Mouse (Mus musculus) heart, postnatal 10 days (tissue): ENCODE results near the gene Hk1. TPM values are rescaled to one million over a fixed set of nuclear protein-coding genes. Genes with fewer than 3 reads are reported as not detected.

Experiments
- DNase-seq, 2 experiments: peaks; one replicate each; pipeline ENCODE4 v3.0.0; 2021
- intact Hi-C: fragments of 180-260 bp; cut with DNase I; formaldehyde crosslinking; loops from one replicate; pipeline ENCODE4 v1.15.1; 2025
- total RNA-seq, 2 experiments: library from RNA; stranded (reverse); gene quantifications; 2 replicates each; pipeline ENCODE4 v1.2.3; 2021

The Hk1 gene
- 100 to 1,000 TPM; 167 to 178 TPM for total RNA-seq

DNA sequence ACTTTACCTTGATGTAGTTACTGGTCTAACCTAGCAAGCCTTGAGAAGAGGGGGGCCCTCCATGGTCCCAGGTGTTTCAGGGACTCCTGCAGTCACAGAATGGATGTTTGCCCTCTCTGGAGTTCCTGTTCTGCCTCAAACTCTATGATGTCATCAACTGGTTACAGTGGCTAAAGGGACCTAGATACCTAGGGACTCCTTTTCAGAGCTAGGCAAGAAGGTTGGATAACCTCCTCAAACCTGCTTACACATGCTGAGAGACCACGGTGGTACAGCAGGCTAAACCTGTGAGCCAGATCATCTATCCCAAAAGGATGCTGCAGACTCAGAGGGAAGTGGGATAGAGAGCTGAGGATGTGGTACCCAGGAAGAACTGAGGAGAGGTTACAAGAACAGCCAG is at the start of gene Hk1:
Hk1 (minus strand) TSS at position 101 of the 400 bp plus-strand sequence.
- no peak for DNase-seq
- intact Hi-C loops = loop anchor here (5.0 kb wide), 1 partner anchor 193 kb away; no protein-coding TSS in a partner anchor

DNA sequence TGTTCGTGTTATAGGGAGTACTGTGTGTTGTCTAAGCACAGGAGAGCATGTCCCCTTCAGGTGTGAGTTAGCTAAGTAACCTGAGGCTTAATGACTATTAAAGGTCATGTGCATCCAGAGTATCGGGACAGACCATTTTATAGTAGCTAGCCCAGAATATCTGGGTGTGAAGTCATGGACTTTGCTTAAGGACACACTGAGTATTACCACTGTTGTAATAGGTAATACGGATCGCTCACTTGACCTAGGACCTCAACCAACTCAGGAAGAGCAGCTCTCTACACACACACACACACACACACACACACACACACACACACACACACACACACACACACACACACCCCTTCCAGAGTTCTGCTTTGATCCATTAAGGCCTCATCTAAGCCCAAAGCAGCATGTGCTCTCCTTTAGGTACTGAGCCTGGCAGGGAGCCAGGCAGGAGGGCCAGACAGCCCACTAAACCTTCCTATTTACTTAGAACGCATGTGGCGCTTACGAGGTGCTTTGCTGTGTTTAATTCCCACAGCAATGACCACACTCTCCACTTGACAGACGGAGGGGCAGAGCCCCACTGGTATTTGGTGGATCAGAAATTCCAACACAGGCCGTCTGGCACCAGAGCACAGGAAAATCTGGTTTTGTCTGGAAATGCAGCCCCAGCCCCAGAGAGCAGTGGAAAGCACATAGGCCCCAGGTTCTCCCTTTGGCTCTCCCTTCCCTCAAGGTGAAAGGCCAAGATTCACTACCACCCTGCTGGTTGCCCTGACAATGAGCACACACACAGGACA is 45.6 kb upstream of the Hk1 start:
- no peak for DNase-seq
- intact Hi-C loops = no loop called here

DNA sequence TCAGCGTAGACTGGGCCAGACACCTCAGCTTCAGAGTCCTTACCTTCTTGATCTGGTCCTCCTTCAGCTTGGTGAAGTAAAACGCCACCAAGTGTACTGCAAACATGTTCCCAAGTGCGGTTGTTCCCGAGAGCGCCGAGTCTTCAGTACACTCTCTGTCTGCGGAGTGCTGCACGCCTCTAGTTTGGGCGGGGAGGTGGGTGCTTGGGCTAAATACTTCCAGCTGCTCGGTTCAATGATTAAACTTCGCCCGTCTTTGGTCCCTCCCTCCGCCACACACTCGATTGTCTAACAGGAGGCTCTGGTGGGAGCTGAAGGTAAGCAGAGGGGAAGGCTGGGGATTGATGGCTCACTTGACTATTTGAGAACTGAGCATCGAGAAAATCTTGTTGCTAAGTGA is 42.5 kb upstream of the Hk1 start, which contains the start of gene Hkdc1:
Hkdc1 (minus strand) TSS at position 237 of the 400 bp plus-strand sequence.
- intact Hi-C loops = no loop called here
- no peak for DNase-seq

DNA sequence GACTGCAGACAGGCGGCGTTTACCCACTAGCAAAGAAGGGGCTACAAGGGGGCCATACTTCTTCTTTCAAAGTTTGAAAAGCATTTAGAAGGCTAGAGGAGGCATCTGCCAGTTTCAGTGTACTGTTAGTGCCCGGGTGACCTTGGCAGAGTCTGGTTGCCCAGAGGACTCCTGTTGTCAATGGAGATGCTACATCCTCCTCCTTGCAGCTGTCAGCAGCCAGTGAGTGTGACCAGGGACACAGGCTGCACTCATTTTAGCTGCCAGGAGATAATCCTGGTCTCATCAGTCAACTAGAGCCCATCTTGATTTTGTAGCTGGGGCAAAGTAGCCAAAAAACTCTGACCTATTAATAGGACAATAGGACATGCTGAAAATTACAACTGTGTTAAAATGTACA is 41.4 kb upstream of the Hk1 start:
- DNase-seq = peak; percentile 15 to 27
- intact Hi-C loops = no loop called here

DNA sequence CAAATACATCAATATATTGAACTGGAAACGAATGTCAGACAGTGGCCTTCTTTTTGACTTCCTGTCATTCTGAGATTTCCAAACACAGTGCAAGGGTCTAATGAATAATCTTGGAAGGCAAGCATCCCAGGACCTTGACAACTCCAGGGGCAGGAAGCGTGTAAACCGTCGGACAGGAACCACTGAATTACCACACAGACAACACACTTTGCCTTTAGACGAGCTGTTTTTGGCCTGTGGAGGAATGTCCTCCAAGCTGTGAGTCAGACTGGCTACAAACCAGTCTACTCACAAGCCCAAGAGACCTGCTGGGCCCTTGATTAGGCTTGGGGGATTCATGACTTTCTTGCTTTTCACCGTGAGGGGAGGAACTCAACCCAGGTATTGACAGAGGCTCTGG is 40.7 kb upstream of the Hk1 start:
- intact Hi-C loops = no loop called here
- DNase-seq = no peak

DNA sequence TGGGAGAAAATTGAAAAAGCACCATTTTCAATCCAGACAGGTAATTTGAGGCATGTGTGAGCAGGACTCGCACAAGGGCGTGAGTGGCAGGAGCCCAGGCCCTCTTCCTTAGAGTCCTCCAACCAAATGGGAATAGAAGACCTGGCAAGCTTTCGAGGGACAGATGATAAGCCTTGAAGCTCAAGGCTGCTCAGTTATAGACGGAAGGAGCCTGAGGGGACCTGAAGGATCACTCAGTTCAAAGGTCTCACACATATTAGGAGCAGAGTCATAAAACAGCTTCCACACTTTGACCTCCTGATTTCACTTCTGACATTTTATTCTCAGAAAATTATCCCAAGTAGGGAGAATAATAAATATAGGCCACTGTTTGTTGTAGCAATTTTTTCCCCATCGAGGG is 39.7 kb upstream of the Hk1 start:
- no peak for DNase-seq
- intact Hi-C loops = no loop called here

DNA sequence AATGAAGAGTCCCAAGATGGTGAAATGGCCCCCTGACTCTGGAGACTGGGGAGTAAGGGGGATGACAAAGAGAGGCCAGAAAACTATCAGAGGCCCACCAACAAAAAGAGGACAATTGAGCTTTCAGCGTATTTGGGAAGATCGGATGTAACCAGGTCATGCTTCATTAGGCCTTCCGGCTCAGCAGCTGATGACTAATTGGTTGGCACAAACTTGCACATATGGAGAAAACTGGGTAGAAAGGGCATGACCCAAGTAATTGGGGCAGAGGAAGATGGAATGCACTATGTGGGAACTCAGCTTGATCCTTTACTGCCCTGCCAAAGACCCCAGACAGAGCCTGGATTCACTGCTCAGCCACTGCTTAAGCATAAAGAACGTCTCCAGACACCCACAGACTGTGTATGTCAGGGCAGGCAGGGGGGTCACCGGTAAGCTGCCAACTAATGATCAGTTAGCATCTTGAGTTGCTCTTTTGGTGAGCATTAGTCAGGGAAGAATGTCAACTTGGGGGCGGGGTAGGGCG is 39.2 kb upstream of the Hk1 start:
- DNase-seq = no peak
- intact Hi-C loops = no loop called here

DNA sequence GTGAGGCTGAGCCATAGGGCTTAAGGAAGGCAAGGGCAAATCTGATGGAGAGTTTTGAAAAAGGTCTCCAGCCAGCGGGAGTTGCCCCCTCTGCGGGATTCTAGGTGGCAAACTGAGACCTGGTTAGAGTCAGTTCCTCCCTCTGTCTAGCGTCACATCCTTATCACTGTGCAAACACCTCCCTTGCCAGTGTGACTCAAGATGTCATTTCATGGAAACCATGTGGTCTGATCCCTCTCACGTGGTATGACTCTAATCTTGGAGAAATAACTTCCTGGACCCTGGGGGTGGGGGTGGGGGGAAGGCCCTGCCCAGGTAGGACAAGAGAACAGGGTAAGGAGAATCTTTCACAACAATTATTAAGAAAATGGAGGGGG is 33.9 kb upstream of the Hk1 start:
- intact Hi-C loops = no loop called here
- DNase-seq = no peak

DNA sequence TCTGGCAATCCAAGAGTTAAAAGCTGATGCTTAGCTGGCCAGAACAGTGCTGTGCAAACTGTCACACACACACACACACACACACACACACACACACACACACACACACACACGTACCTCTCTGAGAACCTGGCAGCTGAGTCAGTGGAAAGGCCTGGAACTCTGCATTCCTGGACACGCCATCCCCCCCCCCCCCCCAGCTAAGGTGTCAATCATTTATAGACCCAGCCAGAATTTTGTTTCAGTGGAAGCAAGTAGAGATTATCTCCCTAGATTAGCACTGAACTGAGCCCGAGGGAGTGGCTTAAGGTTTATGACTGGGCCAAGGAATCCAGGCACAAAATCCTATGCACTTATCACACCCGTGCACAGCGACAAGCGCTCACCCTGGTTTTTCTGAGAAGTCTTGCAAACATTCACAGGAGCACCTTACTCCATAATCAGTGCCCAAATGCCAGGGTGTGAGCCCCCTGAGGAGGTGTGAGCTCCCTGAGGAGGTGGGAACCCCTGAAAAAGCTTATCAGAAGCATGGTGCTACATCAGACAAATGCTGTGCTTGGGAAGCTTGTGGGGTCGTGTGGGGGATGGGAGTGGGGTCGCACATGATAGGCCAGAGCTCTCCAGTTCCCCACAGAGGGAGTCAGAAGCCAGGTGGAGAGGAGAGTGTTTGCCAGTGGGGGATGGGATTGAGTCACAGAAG is 33.3 kb upstream of the Hk1 start:
- no peak for DNase-seq
- intact Hi-C loops = no loop called here

DNA sequence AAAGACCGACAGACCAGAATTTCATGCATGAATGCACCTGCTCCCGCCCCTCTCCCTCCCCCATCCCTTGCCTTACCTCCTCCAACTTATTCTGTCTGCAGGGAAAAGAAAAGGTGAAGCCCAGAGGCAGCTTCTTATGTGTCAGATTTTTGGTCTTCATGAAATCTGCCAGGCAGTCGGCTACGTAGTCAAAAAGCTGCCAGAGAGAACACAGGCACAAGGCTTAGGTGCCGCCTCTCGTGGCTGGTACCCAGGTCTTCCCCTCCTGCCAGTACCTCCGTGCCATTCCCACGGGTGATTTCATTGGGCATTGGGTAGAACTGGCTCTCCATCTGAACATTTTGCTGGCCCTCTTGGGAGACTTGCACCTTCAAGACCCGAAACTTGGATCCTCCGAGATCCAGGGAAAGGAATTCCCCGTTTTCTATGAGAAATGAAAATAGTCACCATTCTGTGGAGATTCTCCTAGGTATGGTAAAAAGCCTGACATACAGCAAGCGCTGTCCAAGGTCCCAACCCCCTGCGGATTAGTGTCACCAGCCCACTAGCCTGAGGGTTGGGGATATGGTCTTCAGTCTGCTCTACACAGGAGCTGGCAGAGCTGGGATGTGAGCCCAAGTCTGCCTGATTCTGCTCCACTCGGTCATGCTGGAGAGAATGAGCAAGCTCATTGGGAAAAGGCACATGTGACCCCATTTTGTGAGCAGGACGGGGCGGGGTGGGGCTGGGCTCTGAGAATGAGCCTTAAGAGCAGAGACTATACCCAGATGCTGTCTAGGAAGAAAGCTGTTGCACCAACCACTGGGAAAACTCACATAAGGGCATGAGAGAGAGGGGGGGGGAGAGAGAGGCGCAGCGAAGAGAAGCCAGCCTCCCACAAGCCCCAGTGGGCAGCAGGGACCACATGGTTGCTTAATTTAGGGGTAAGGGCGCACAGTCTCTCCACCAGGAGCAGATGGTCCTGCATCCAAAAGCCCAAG is 32.0 kb upstream of the Hk1 start:
- DNase-seq = no peak
- intact Hi-C loops = loop anchor here (1.0 to 2.0 kb wide), 2 partner anchors 136 to 225 kb away; no protein-coding TSS in a partner anchor

DNA sequence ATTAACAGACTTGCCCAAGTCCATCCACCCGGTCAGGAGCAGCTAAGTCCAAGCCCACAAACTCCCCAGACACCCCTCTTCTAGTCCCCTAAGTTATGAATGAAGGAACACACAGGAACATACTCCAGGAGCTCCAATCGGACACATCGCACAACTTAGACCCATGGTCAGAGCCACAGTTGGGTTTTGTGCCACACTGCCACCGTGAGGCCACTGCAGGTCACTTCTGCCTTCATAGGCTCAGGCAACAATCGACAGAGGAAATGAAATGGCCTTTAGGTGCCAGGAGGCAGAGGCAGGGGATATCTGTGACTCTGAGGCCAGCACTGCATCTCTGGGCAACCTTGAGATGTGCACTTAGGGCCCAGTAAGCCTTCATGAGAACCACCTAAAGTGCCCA is 31.2 kb upstream of the Hk1 start:
- intact Hi-C loops = loop anchor here (1.0 to 2.0 kb wide), 2 partner anchors 136 to 224 kb away; no protein-coding TSS in a partner anchor
- peak; percentile 71 to 83 for DNase-seq

DNA sequence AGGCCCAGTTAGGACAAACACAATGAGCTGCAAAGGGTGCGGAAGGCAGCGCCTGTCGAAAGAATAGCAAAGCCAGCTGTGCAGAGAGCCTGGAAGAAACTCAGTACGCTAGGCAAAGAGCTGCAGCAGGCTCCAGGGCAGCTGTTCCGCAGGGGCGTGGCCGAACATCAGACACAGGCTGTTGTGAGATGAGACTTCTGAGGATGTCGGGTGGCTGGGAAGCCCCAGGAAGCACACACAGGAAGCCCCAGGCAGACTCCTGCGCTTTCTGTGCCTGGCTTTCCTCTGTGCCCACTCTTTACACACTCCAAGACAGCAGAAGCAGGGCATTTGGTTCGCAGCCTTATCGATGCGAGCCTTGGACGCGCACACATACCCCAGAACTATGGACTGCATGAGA is 25.2 kb upstream of the Hk1 start:
- intact Hi-C loops = loop anchor here (10.0 kb wide), 1 partner anchor 60 kb away; no protein-coding TSS in a partner anchor
- DNase-seq = peak; percentile 70 to 71

DNA sequence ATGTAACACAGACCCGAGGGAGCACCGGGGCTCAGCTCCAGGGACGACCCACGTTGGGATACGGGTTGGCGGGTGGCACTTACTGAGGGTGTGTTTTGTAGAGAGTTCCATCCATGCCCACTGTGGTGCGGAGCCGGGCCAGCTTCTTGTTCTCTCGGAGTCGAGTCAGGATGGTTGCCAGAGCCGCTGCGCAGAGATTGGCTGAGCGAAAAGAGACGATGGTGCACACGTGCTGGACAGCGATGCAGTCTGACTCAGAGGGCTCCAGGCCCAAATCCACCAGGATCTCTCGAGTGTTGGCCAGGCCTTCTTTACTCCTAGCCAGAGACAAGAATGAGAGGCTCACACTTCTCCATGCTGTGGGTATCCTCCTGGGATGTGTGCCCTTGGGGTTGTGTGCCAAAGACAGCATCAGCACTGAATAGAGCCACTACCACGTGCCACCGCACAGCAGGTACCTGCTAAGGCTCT is 22.0 kb upstream of the Hk1 start:
- intact Hi-C loops = loop anchor here (10.0 kb wide), 1 partner anchor 57 kb away; no protein-coding TSS in a partner anchor
- peak; percentile 52 to 59 for DNase-seq

DNA sequence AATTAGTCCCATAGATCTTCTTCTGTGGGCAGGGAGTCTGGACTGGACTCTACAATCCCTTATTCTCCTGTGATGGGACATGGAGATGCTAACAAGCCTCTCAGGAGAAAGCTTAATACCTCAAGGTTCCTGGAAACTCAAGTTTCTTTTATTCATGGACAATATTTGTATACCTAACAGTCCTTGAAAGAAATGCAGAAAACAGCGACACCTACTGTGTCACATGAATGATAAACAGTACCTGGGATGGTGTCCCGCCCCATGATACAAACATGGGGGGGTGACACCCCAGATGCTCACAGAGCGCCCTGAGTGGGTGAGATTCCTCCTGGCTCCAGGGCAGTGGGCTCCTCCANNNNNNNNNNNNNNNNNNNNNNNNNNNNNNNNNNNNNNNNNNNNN is 3.3 kb upstream of the Hk1 start:
- DNase-seq = no peak

DNA sequence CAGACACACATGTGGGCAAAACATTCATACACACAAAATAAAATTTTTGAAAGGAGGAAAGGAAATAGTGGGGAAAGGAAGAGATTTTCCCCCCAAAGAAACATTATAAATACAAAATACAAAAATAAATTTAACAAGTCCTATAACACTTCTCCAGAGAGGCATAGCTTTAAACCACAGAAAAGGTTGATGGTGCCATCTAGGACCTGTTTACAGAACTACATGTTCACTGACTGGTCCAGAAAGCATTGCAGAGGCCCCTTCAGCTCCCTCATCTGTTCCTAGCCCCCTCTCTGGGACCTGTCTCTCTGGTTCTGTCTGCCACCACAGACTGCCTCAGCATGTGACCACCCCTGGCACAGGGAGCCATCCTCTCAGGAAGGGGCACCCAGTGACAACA is 1.2 kb upstream of the Hk1 start:
- intact Hi-C loops = loop anchor here (1.0 kb wide), 1 partner anchor 106 kb away; no protein-coding TSS in a partner anchor

More for the DNA sequence above, 3.3 kb upstream of the Hk1 start:
- intact Hi-C loops = no loop called here

DNA sequence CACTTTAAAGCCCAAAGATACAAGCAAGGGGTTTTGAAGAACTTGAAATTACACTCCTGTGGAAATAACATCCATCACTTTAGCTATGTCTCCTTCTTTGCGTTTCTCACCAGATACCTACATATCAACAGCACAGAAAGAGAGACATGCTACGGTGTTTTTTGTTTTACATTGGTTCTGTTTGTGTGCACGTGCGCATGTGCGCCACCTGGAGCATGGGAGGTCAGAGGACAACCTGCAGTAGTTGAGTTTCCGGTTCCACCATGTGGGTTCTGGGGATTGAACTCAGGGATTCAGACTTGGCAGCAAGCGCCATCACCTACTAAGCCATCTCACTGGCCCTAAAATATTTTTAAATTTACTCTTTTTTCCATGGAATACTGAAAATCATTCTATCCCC is 20.9 kb downstream of the Hk1 start:
- intact Hi-C loops = no loop called here
- DNase-seq = no peak

More for the DNA sequence above, 1.2 kb upstream of the Hk1 start:
- peak; percentile 6 to 12 for DNase-seq

DNA sequence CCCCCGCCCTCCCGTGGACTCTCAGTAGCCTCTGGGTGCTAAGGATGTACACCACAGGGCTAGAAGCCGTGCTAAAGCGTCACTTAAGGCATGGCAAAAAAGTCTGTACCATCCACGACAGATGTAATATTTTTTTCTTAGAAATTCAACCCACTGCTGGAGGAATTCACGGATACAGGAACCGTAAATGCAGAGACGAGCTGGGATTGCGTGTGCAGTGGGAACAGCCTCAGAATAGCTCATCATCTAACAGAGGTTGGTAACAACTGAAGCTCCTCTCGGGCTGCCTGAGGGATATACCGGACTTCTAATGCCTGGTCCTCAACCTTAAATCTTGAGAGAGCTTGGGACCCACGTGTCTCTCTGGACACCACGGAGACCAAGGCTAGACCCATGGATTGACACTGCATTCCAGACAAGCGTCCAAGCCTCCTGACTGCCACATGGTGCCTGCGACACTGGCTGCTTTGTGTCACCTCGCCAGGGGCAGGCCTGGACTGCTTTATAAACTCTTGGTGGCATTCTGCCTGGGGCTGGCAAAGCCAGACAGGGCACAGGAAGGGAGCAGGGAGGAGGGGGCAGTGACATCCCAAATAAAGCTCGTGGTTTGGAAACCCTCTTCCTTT is 23.5 kb downstream of the Hk1 start:
- peak; percentile 75 for DNase-seq
- intact Hi-C loops = no loop called here

DNA sequence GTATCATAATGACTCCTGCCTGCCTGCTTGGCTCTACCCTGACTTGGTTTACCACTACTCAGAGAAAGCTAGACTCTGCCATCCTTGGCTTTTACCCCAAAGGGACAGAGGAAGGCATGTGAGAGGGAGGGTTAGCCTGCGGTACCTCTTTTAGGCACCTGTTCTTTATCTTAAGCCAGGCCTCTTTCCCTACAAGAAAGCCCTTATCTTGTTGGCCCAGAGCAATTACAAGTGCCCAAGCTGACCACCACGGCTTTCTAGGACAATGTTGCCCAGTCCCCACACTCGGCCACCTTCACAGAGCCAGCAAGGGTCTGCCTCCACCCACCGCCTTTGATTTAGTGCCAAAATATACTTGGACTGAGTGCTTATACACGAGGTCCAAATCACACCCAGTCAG is 34.6 kb downstream of the Hk1 start:
- no peak for DNase-seq
- intact Hi-C loops = loop anchor here (10.0 kb wide), 1 partner anchor 60 kb away; no protein-coding TSS in a partner anchor

DNA sequence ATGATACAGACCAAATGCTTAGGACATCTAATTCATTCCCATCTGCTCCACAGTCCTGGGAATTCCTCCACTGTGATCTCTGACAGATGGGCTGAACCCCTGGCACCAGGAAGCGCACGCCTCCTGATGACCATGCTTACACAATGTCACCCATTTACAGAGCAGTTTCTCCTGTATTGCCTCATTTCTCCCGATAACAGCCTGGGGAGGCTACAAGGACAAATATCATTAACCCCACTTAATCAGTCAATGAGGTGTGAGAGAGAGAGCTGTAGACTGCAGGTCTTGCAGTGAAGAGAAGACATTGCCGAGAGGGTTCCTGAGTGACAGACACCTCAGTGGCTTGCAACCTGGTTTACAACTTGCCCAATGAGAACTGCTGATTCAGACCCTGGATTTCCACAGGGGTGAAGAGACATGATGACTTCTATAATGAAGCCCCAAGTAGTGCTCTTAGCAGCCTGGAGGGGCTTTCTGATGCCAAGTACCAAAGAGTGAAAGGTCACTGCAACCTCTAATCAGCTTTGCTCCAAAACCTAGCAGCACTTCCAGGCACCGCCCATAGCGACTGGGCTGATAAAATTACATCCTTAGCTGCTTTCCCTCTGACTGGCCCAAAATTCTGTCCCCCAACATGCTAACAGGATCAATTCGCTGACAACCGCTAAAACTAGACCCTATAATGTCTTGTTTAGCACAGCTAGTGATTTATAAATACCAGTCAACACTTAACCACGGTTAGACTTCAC is 35.5 kb downstream of the Hk1 start:
- no peak for DNase-seq
- intact Hi-C loops = loop anchor here (5.0 to 10.0 kb wide), 2 partner anchors 61 to 67 kb away; no protein-coding TSS in a partner anchor
